Mouse (Mus musculus): ENCODE measurements around the gene Alx3. TPM values are rescaled to one million over a fixed set of nuclear protein-coding genes. Genes with fewer than 3 reads are reported as not detected.

Gene Alx3
- polyA plus RNA-seq, 1 experiment from 2014 or later: 6.7 TPM

DNA sequence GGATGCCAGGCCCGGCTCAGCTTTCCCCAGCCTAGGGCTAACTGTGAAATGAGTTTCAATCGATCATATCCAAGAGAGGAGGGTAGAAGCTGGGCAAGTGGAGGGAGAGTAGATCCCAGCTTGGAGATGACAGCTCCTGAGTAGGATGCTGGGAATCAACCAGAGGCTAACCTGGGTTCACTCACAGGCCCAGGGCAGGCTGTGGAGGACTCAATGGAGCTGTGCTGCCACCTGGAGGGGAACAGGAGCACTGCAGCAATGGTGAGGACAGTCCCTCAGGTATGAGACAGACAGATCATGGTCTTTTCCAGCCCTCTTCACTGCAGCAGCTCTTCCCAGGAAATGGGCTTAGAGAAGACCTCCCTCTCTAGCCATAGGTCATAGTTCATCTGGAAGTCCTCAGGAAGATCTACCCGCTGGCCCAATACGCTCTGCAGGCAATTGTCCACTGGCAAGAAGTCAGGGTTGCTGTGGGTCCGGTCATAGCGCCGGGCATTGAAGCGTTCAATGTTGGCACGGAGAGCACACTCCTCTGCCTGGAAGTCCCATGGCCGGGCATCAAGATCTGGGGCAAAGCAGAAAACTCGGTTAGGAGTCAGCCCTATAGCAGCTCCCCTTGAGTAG lies 18.2 kb downstream of the Alx3 start:
- DNase-seq (ENCODE audit: low spot score): peak; percentile 66
- no peak overlapping the region for H3K4me3 ChIP-seq
- H3K27me3 ChIP-seq (ENCODE audit: low read depth, poor library complexity, severe bottlenecking): no peaks in the 10 kb centered on the region
- peaks cover 76% of the 10 kb centered on the region for H3K36me3 ChIP-seq
- H3K27ac ChIP-seq (replicated peaks): no peak overlapping the region
- 88% methylated on average over 11 of the region's 11 CpGs for WGBS
- no peaks in the 10 kb centered on the region for H3K9me3 ChIP-seq (replicated peaks)
- peaks cover 7% of the 10 kb centered on the region; the same call in 1 of the 2 replicates for H3K4me1 ChIP-seq

- Histone ChIP-seq H3K36me3 (peaks cover 100% of the 10 kb centered on the region), H3K4me3 (no peak overlapping the region), H3K4me1 (no peaks in the 10 kb centered on the region), H3K27ac (replicated peaks) (no peak overlapping the region), H3K9me3 (replicated peaks) (no peaks in the 10 kb centered on the region), H3K27me3 (ENCODE audit: low read depth, poor library complexity, severe bottlenecking) (no peaks in the 10 kb centered on the region)
- 96% methylated on average over 3 of the region's 3 CpGs for WGBS
- no peak for DNase-seq (ENCODE audit: low spot score)
These were observed 23.0 kb downstream of the Alx3 start for GRCm38 (mm10) chr3:107617800-107618199.

GRCm38 (mm10) chr3:107619911-107620310 lies 25.1 kb downstream of the Alx3 start:
- peaks cover 100% of the 10 kb centered on the region for H3K36me3 ChIP-seq
- H3K4me3 ChIP-seq: no peak overlapping the region
- no peaks in the 10 kb centered on the region for H3K4me1 ChIP-seq
- WGBS: 87% methylated on average over 6 of the region's 6 CpGs
- no peaks in the 10 kb centered on the region for H3K27me3 ChIP-seq (ENCODE audit: low read depth, poor library complexity, severe bottlenecking)
- no peak overlapping the region for H3K27ac ChIP-seq (replicated peaks)
- no peaks in the 10 kb centered on the region for H3K9me3 ChIP-seq (replicated peaks)
- no peak for DNase-seq (ENCODE audit: low spot score)

GRCm38 (mm10) chr3:107621286-107622075 lies 26.6 kb downstream of the Alx3 start:
- 91% methylated on average over 21 of the region's 21 CpGs for WGBS
- H3K4me3 ChIP-seq: no peak overlapping the region
- H3K9me3 ChIP-seq (replicated peaks): no peaks in the 10 kb centered on the region
- H3K27ac ChIP-seq (replicated peaks): no peak overlapping the region
- no peaks in the 10 kb centered on the region for H3K4me1 ChIP-seq
- no peaks in the 10 kb centered on the region for H3K27me3 ChIP-seq (ENCODE audit: low read depth, poor library complexity, severe bottlenecking)
- no peak for DNase-seq (ENCODE audit: low spot score)
- peaks cover 100% of the 10 kb centered on the region for H3K36me3 ChIP-seq

DNA sequence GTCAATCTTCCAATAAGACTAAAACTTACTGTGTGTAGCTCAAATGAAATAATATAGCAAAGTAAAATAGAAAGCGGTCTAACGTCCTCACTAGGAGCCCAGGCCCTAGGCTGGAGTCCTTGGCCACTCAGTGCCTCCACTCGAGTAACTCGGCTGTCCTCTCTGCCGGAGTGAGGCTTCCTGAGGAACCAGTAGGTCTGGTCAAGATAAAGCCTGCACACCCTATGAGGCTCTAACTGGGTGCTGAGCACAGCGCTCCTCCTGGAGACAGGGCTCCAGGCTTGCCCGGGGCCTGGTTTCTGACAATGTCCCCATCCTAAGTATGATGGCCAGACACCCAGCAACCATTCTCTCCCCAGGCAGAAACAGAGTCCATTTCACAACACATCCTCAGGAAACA lies 27.7 kb downstream of the Alx3 start:
- DNase-seq (ENCODE audit: low spot score): no peak
- no peaks in the 10 kb centered on the region for H3K9me3 ChIP-seq (replicated peaks)
- no peak overlapping the region for H3K4me3 ChIP-seq
- 96% methylated on average over 7 of the region's 7 CpGs for WGBS
- H3K36me3 ChIP-seq: peaks cover 100% of the 10 kb centered on the region
- H3K27ac ChIP-seq (replicated peaks): no peak overlapping the region
- H3K27me3 ChIP-seq (ENCODE audit: low read depth, poor library complexity, severe bottlenecking): no peaks in the 10 kb centered on the region
- H3K4me1 ChIP-seq: no peaks in the 10 kb centered on the region

DNA sequence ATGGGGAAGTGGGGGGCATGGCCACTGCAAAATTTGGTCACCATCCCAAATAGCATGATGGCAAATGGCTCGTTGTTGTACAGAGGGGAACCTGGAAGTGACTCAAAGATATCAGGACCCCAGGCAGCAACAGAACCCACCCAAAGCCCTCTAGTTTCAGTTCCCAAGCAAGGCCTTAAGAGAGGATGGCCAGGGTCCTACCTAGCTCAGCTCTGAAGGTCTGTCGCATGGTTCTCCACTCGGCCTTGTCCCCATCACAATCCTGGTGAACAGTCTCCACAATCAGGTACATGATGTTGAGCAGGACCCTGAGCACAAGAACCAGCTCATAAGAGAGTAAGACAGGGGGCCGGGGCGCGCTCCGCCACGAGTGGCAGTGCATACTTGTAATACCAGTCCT lies 29.6 kb downstream of the Alx3 start:
- H3K27ac ChIP-seq (replicated peaks): no peak overlapping the region
- H3K4me3 ChIP-seq: no peak overlapping the region
- H3K36me3 ChIP-seq: peaks cover 98% of the 10 kb centered on the region
- H3K9me3 ChIP-seq (replicated peaks): no peaks in the 10 kb centered on the region
- WGBS: 95% methylated on average over 8 of the region's 8 CpGs
- no peaks in the 10 kb centered on the region for H3K27me3 ChIP-seq (ENCODE audit: low read depth, poor library complexity, severe bottlenecking)
- H3K4me1 ChIP-seq: peaks cover 5% of the 10 kb centered on the region; the same call in 1 of the 2 replicates
- no peak for DNase-seq (ENCODE audit: low spot score)

- peaks cover 94% of the 10 kb centered on the region for H3K36me3 ChIP-seq
- H3K4me3 ChIP-seq: no peak overlapping the region
- no peak overlapping the region for H3K27ac ChIP-seq (replicated peaks)
- no peak for DNase-seq (ENCODE audit: low spot score)
- no peaks in the 10 kb centered on the region for H3K9me3 ChIP-seq (replicated peaks)
- H3K27me3 ChIP-seq (ENCODE audit: low read depth, poor library complexity, severe bottlenecking): no peaks in the 10 kb centered on the region
- WGBS: 91% methylated on average over 8 of the region's 8 CpGs
- peaks cover 16% of the 10 kb centered on the region for H3K4me1 ChIP-seq
These were observed 30.7 kb downstream of the Alx3 start for GRCm38 (mm10) chr3:107625536-107625935.

- no peak overlapping the region for H3K4me3 ChIP-seq
- 93% methylated on average over 8 of the region's 8 CpGs for WGBS
- no peaks in the 10 kb centered on the region for H3K9me3 ChIP-seq (replicated peaks)
- peaks cover 19% of the 10 kb centered on the region for H3K4me1 ChIP-seq
- no peak overlapping the region for H3K27ac ChIP-seq (replicated peaks)
- peaks cover 81% of the 10 kb centered on the region for H3K36me3 ChIP-seq
- H3K27me3 ChIP-seq (ENCODE audit: low read depth, poor library complexity, severe bottlenecking): no peaks in the 10 kb centered on the region
- DNase-seq (ENCODE audit: low spot score): no peak
These were observed 31.9 kb downstream of the Alx3 start for GRCm38 (mm10) chr3:107626751-107627150.

DNA sequence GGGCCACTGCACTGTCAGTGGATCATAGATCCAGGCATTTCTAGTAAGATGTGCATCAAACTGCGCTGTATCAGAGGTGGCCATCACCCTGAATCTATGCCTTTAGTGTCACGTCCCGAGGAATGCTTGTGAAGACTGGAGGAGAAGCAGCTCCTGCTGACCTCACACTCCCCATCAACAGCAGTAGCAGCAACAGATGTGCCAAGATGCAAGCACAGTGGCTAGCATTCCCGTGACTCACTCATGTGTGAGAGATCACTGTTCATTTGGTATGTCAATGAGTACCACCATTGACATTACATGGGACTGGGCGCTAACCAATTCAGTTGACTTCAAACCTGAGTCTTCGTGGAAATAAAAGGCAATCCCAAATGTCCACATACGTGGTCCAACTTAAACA lies 32.8 kb downstream of the Alx3 start:
- WGBS: 93% methylated on average over 7 of the region's 7 CpGs
- no peak for DNase-seq (ENCODE audit: low spot score)
- Histone ChIP-seq H3K9me3 (replicated peaks) (no peaks in the 10 kb centered on the region), H3K27ac (replicated peaks) (no peak overlapping the region), H3K4me1 (peaks cover 27% of the 10 kb centered on the region), H3K27me3 (ENCODE audit: low read depth, poor library complexity, severe bottlenecking) (no peaks in the 10 kb centered on the region), H3K4me3 (no peak overlapping the region), H3K36me3 (peaks cover 73% of the 10 kb centered on the region)

- Histone ChIP-seq H3K36me3 (peaks cover 63% of the 10 kb centered on the region), H3K27me3 (ENCODE audit: low read depth, poor library complexity, severe bottlenecking) (no peaks in the 10 kb centered on the region), H3K4me1 (peaks cover 27% of the 10 kb centered on the region), H3K4me3 (no peak overlapping the region), H3K9me3 (replicated peaks) (no peaks in the 10 kb centered on the region), H3K27ac (replicated peaks) (no peak overlapping the region)
- whole genome bisulfite sequencing: 95% methylated on average over 2 of the region's 2 CpGs
- DNase-seq (ENCODE audit: low spot score): no peak
These were observed 33.7 kb downstream of the Alx3 start for GRCm38 (mm10) chr3:107628551-107628950.

GRCm38 (mm10) chr3:107629411-107629810 lies 34.6 kb downstream of the Alx3 start:
- no peaks in the 10 kb centered on the region for H3K27me3 ChIP-seq (ENCODE audit: low read depth, poor library complexity, severe bottlenecking)
- 96% methylated on average over 4 of the region's 4 CpGs for WGBS
- no peak overlapping the region for H3K27ac ChIP-seq (replicated peaks)
- no peak overlapping the region for H3K4me3 ChIP-seq
- H3K36me3 ChIP-seq: peaks cover 55% of the 10 kb centered on the region
- H3K9me3 ChIP-seq (replicated peaks): no peaks in the 10 kb centered on the region
- H3K4me1 ChIP-seq: peaks cover 27% of the 10 kb centered on the region
- DNase-seq (ENCODE audit: low spot score): no peak

DNA sequence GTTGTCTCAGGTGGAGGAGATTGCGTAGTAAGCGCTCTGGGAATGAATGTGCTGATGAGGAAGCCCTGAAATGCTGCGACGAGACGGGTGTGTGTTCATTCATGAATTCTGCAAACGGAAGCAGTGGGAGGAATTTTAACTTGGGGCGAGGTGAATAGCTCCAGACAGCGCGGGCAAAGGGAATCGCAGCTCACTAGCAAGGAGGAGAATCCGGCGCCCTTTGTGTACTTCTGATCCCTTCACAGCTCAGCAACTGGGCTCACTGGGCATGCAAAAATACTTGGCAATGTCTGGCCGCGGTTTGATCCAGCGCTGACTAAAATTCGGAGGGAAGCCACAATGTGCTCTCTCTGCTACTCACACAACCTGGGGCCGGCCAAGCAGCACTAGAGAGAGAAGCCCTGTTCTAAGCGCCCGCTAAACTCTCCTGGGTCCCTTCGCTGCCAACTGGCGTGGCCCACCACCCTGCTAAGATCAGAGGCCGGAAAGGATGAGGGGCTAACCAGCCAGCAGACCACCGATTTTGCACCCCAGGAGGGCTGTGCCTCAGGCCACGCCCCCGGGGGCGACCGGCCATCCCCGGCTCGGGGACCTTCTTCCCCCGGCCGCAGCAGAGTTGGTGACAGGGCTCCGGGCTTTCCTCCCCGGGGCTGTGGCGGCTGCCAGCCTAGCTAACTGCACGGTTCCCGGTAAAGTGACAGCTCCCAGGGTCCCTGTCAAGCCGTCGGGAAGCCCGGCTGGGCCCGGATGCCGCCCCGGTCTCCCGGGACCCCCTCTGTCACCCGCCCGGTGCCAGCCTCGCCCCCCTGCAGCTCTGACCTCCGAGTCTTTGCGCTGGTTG lies 36.1 kb downstream of the Alx3 start, which contains the start of gene Gm10961:
Gene Gm10961 (plus strand): TSS at position 641 of the 841 bp plus-strand sequence.
- WGBS: under 1% methylated on average over 48 of the region's 48 CpGs

More for the DNA sequence above, 36.1 kb downstream of the Alx3 start, which contains the start of gene Gm10961:
- Histone ChIP-seq H3K9me3 (replicated peaks) (no peaks in the 10 kb centered on the region), H3K27ac (replicated peaks) (peak within 1 kb of the TSS; percentile 99), H3K4me3 (peak within 1 kb of the TSS; percentile 100), H3K27me3 (ENCODE audit: low read depth, poor library complexity, severe bottlenecking) (no peaks in the 10 kb centered on the region), H3K36me3 (peaks cover 40% of the 10 kb centered on the region), H3K4me1 (peaks cover 27% of the 10 kb centered on the region)
- DNase-seq (ENCODE audit: low spot score): no peak

Measured in midbrain, embryonic 10.5 days (tissue).